Mouse (Mus musculus) midbrain, postnatal 0 days (tissue): ENCODE measurements at regions not wholly inside any gene's neighbourhood (a gene's known extent, or its start where the extent isn't known, plus 50 kb on each side); places are given as distances from the start of the nearest gene placed in this dataset.

Source experiments
- ATAC-seq: fragments of 200-750 bp; cut with Nextera tagmentation; 2 replicates; pipeline ENCODE4 v1.8.0; 2017; ENCODE audit warnings: moderate number of reproducible peaks, mild to moderate bottlenecking, moderate TSS enrichment, moderate library complexity; ENCODE audit not compliant: low FRiP score
- DNase-seq: peaks from one replicate; pipeline ENCODE4 v3.0.0-alpha.2; 2015; ENCODE audit warnings: low spot score
- H3K27ac ChIP-seq: fragments of 300-500 bp; sonication (generic); 2 replicates; pipeline ENCODE4 v1.5.1; 2014; ENCODE audit warnings: low read depth, mild to moderate bottlenecking, low read length, mixed read lengths
- H3K27me3 ChIP-seq: fragments of 300-500 bp; sonication (generic); 2 replicates; pipeline ENCODE4 v1.6.1; 2014; ENCODE audit warnings: low read length, control low read depth, mixed read lengths; ENCODE audit not compliant: insufficient read depth
- H3K36me3 ChIP-seq: fragments of 300-500 bp; sonication (generic); 2 replicates; pipeline ENCODE4 v1.6.1; 2014; ENCODE audit warnings: low read length, control low read depth, mixed read lengths; ENCODE audit not compliant: insufficient read depth
- H3K4me1 ChIP-seq: fragments of 300-500 bp; sonication (generic); 2 replicates; pipeline ENCODE4 v1.6.1; 2014; ENCODE audit warnings: mild to moderate bottlenecking, control low read depth, antibody characterized with exemption, low read length, mixed read lengths; ENCODE audit not compliant: insufficient read depth
- H3K4me2 ChIP-seq: fragments of 300-500 bp; sonication (generic); 2 replicates; pipeline ENCODE4 v1.6.1; 2014; ENCODE audit warnings: low read depth, mild to moderate bottlenecking, low read length, mixed read lengths; ENCODE audit not compliant: poor library complexity, severe bottlenecking
- H3K4me3 ChIP-seq: fragments of 300-500 bp; sonication (generic); 2 replicates; pipeline ENCODE4 v1.5.1; 2014; ENCODE audit warnings: low read depth, mild to moderate bottlenecking, low read length, moderate library complexity
- H3K9ac ChIP-seq: fragments of 300-500 bp; sonication (generic); replicated peaks from 2 replicates; pipeline ENCODE4 v1.6.1; 2014; ENCODE audit warnings: mild to moderate bottlenecking, low read length, moderate library complexity, mixed read lengths; ENCODE audit not compliant: poor library complexity, severe bottlenecking
- H3K9me3 ChIP-seq: fragments of 300-500 bp; sonication (generic); 2 replicates; pipeline ENCODE4 v1.6.1; 2016; ENCODE audit warnings: low read length, control low read depth
- CTCF ChIP-seq: IDR thresholded peaks from 2 replicates; pipeline ENCODE4 v1.5.1; 2016; ENCODE audit warnings: antibody characterized with exemption, mild to moderate bottlenecking
- WGBS: fragments of 180-500 bp; shearing (Covaris S2); extraction: QIAGEN DNeasy Blood & Tissue Kit; methylation state at CpG from one replicate; pipeline ENCODE4 v1.1.7; 2014; 5-methylcytosine and 5-hydroxymethylcytosine counted together

- 73% methylated on average over 2 of the region's 2 CpGs for WGBS
- no peak overlapping the region for H3K4me2 ChIP-seq
- H3K9ac ChIP-seq: no peak overlapping the region
- no peaks in the 10 kb centered on the region for H3K36me3 ChIP-seq
- H3K4me1 ChIP-seq: no peaks in the 10 kb centered on the region
- H3K4me3 ChIP-seq: no peak overlapping the region
- no peaks in the 10 kb centered on the region for H3K27me3 ChIP-seq
- no peak overlapping the region for H3K27ac ChIP-seq
- no peak for DNase-seq
- no peak for TF ChIP-seq CTCF
- ATAC-seq: no peak
- no peaks in the 10 kb centered on the region for H3K9me3 ChIP-seq
Observed at GRCm38 (mm10) chr14:85965139-85965538, 1175.9 kb downstream of the Diaph3 start.

- TF ChIP-seq CTCF: no peak
Observed at GRCm38 (mm10) chr14:85945707-85946313, 1195.2 kb downstream of the Diaph3 start.

GRCm38 (mm10) chr14:85942792-85943191 is 1198.2 kb downstream of the Diaph3 start:
- no peak overlapping the region for H3K4me2 ChIP-seq
- no peak overlapping the region for H3K27ac ChIP-seq
- ATAC-seq: no peak
- no peaks in the 10 kb centered on the region for H3K27me3 ChIP-seq
- no peak overlapping the region for H3K9ac ChIP-seq
- H3K4me1 ChIP-seq: no peaks in the 10 kb centered on the region
- DNase-seq: no peak
- H3K36me3 ChIP-seq: no peaks in the 10 kb centered on the region
- no peak for TF ChIP-seq CTCF
- no peak overlapping the region for H3K4me3 ChIP-seq
- 83% methylated on average over 4 of the region's 4 CpGs for WGBS
- H3K9me3 ChIP-seq: no peaks in the 10 kb centered on the region

More at GRCm38 (mm10) chr14:85945707-85946313, 1195.2 kb downstream of the Diaph3 start:
- DNase-seq (no peak), ATAC-seq (no peak)
- no peaks in the 10 kb centered on the region for H3K9me3 ChIP-seq
- H3K27me3 ChIP-seq: no peaks in the 10 kb centered on the region
- whole genome bisulfite sequencing: 72% methylated on average over 3 of the region's 3 CpGs
- H3K4me2 ChIP-seq: no peak overlapping the region
- H3K4me1 ChIP-seq: no peaks in the 10 kb centered on the region
- no peak overlapping the region for H3K27ac ChIP-seq
- no peak overlapping the region for H3K9ac ChIP-seq
- no peaks in the 10 kb centered on the region for H3K36me3 ChIP-seq
- no peak overlapping the region for H3K4me3 ChIP-seq

DNA sequence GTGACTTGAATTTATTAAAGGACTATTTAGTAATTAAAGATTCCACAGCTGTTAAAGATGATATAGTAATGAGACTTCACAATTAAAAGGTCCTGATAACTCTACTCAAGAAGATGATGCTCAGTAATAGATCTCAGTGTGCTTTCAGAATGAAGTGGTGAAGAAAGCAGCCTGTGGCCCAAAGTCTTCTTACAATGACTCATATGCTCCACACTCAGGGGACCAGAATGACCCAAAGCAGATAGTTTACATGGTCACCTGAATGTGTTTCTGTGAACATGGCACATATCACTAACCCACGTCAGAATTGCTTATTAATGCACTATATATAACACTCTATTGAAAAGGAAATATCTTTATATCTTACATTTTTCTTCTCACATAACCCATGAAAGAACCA is 1200.5 kb downstream of the Diaph3 start:
- H3K27ac ChIP-seq: no peak overlapping the region
- H3K9ac ChIP-seq: no peak overlapping the region
- H3K9me3 ChIP-seq: no peaks in the 10 kb centered on the region
- no peak overlapping the region for H3K4me2 ChIP-seq
- no peaks in the 10 kb centered on the region for H3K4me1 ChIP-seq
- H3K4me3 ChIP-seq: no peak overlapping the region
- TF ChIP-seq CTCF: no peak
- 88% methylated on average over 1 of the region's 1 CpGs for WGBS
- no peak for DNase-seq
- H3K27me3 ChIP-seq: no peaks in the 10 kb centered on the region
- no peak for ATAC-seq
- H3K36me3 ChIP-seq: no peaks in the 10 kb centered on the region

DNA sequence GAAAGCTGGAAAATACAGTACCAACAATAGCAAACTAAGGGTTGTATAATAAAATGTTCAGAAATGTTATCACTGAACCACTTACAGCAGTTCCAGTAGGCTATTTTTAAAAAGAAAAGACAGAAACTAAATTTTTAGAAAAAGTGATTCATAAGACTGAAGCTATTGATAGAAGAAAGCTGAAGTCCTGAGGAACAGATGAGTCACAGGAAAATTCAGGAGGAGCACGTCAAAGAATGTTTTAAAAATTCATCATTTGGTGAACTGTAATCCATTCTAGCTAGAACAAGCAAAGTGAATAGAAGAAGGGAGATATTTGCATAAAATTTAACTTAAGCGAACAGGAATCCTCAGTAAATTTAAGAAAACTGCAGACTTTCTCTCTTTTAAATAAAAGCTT is 1205.9 kb downstream of the Diaph3 start:
- Histone ChIP-seq H3K4me2 (no peak overlapping the region), H3K4me1 (no peaks in the 10 kb centered on the region), H3K9me3 (no peaks in the 10 kb centered on the region), H3K27ac (no peak overlapping the region), H3K4me3 (no peak overlapping the region), H3K9ac (no peak overlapping the region), H3K27me3 (no peaks in the 10 kb centered on the region), H3K36me3 (no peaks in the 10 kb centered on the region)
- TF ChIP-seq CTCF: no peak
- ATAC-seq (no peak), DNase-seq (no peak)
- 75% methylated on average over 2 of the region's 2 CpGs for whole genome bisulfite sequencing

GRCm38 (mm10) chr14:85930387-85930786 is 1210.6 kb downstream of the Diaph3 start:
- Histone ChIP-seq H3K27me3 (no peaks in the 10 kb centered on the region), H3K4me2 (no peak overlapping the region), H3K9me3 (no peaks in the 10 kb centered on the region), H3K36me3 (no peaks in the 10 kb centered on the region), H3K27ac (no peak overlapping the region), H3K9ac (no peak overlapping the region), H3K4me3 (no peak overlapping the region), H3K4me1 (no peaks in the 10 kb centered on the region)
- DNase-seq: no peak
- no peak for TF ChIP-seq CTCF
- no peak for ATAC-seq
- WGBS: 41% methylated on average over 5 of the region's 5 CpGs
